Mouse (Mus musculus) lung, embryonic 14.5 days (tissue): Measurements from ENCODE around the gene Mgam. TPM values are rescaled to one million over a fixed set of nuclear protein-coding genes. Genes with fewer than 3 reads are reported as not detected.

Source experiments
- ATAC-seq: fragments of 200-750 bp; cut with Nextera tagmentation; 2 replicates; pipeline ENCODE4 v1.8.0; 2017; ENCODE audit warnings: mild to moderate bottlenecking, moderate TSS enrichment, moderate library complexity; ENCODE audit not compliant: insufficient read depth
- DNase-seq: peaks from one replicate; pipeline ENCODE4 v3.0.0-alpha.2; 2015
- H3K27ac ChIP-seq: fragments of 300-500 bp; sonication (generic); 2 replicates; pipeline ENCODE4 v1.5.1; 2014; ENCODE audit warnings: low read depth, mild to moderate bottlenecking, moderate library complexity
- H3K27me3 ChIP-seq: fragments of 300-500 bp; sonication (generic); 2 replicates; pipeline ENCODE4 v1.6.1; 2014; ENCODE audit warnings: low read length, control low read depth; ENCODE audit not compliant: insufficient read depth
- H3K36me3 ChIP-seq: fragments of 300-500 bp; sonication (generic); 2 replicates; pipeline ENCODE4 v1.6.1; 2014; ENCODE audit warnings: control low read depth; ENCODE audit not compliant: insufficient read depth
- H3K4me1 ChIP-seq: fragments of 300-500 bp; sonication (generic); 2 replicates; pipeline ENCODE4 v1.6.1; 2014; ENCODE audit warnings: antibody characterized with exemption, control low read depth; ENCODE audit not compliant: insufficient read depth
- H3K4me2 ChIP-seq: fragments of 300-500 bp; sonication (generic); 2 replicates; pipeline ENCODE4 v1.6.1; 2014; ENCODE audit warnings: mild to moderate bottlenecking
- H3K4me3 ChIP-seq: fragments of 300-500 bp; sonication (generic); 2 replicates; pipeline ENCODE4 v1.5.1; 2014; ENCODE audit warnings: low read depth, low read length
- H3K9ac ChIP-seq: fragments of 300-500 bp; sonication (generic); 2 replicates; pipeline ENCODE4 v1.6.1; 2014
- H3K9me3 ChIP-seq: fragments of 300-500 bp; sonication (generic); 2 replicates; pipeline ENCODE4 v1.6.1; 2016; ENCODE audit warnings: low read depth, low read length, control low read depth
- CTCF ChIP-seq: IDR thresholded peaks from 2 replicates; pipeline ENCODE4 v1.5.1; 2016; ENCODE audit warnings: antibody characterized with exemption, low read depth
- WGBS: fragments of 180-500 bp; shearing (Covaris S2); extraction: QIAGEN DNeasy Blood & Tissue Kit; methylation state at CpG from one replicate; pipeline ENCODE4 v1.1.7; 2014; 5-methylcytosine and 5-hydroxymethylcytosine counted together
- polyA plus RNA-seq: library from polyadenylated mRNA; unstranded; fragments of >200 nt; fragmentation: Nextera tagmentation; extraction: Ambion mirVana; gene quantifications from 2 replicates; pipeline ENCODE4 v1.2.1, GENCODE M21; 2014

Mgam gene
- polyA plus RNA-seq, 1 experiment from 2014 or later, result 0.38 TPM

DNA sequence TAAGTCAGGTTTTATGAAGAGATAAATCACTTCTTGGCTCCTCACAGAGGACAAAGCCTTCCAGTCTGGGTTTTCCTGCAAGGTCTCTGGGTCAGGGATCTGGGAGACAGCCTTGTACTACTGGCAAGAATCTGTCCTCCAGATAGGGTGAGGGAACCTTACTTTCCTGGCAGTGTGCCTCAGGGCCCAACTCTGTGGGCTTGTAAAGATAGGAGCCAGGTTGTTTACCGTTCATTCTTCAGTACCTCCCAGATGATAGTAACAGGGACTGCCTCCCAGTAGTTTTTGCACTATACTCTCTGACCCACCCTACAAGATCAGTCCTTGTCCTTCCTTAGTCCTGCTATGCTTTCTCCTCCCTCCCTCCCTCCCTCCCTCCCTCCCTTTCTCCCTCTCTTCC is 155.0 kb downstream of the Mgam start:
- no peaks in the 10 kb centered on the region for H3K36me3 ChIP-seq
- DNase-seq (no peak), ATAC-seq (no peak)
- H3K4me3 ChIP-seq, result no peak overlapping the region
- H3K9me3 ChIP-seq, result no peaks in the 10 kb centered on the region
- H3K4me1 ChIP-seq, result no peaks in the 10 kb centered on the region
- H3K4me2 ChIP-seq, result no peak overlapping the region
- H3K27ac ChIP-seq, result no peak overlapping the region
- H3K9ac ChIP-seq, result no peak overlapping the region
- no peak for TF ChIP-seq CTCF
- WGBS, result 91% methylated on average over 1 of the region's 1 CpGs
- no peaks in the 10 kb centered on the region for H3K27me3 ChIP-seq

DNA sequence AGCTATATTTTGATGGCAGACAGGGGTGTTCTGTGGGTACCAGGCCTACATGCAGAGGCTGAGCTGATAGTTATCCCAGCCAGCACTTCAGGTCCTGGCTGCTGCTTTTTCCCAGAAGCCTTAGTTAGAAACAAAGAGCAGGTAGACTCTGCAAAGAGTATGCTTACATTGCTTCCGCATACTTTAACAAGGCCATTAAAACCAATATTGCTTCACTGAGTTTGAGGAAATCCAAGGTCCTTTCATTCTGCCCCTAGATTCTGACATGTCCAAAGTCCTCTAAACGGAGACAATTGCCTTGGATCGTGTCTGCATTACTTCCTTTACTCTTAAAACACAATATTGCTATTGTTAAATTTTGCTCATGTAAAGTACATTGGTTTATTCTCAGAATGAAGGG is 155.7 kb downstream of the Mgam start:
- 86% methylated on average over 3 of the region's 3 CpGs for WGBS
- H3K36me3 ChIP-seq, result no peaks in the 10 kb centered on the region
- H3K4me2 ChIP-seq, result no peak overlapping the region
- no peak overlapping the region for H3K9ac ChIP-seq
- no peak overlapping the region for H3K4me3 ChIP-seq
- TF ChIP-seq CTCF, result no peak
- no peaks in the 10 kb centered on the region for H3K4me1 ChIP-seq
- no peak overlapping the region for H3K27ac ChIP-seq
- DNase-seq, result no peak
- H3K9me3 ChIP-seq, result no peaks in the 10 kb centered on the region
- H3K27me3 ChIP-seq, result no peaks in the 10 kb centered on the region
- no peak for ATAC-seq

DNA sequence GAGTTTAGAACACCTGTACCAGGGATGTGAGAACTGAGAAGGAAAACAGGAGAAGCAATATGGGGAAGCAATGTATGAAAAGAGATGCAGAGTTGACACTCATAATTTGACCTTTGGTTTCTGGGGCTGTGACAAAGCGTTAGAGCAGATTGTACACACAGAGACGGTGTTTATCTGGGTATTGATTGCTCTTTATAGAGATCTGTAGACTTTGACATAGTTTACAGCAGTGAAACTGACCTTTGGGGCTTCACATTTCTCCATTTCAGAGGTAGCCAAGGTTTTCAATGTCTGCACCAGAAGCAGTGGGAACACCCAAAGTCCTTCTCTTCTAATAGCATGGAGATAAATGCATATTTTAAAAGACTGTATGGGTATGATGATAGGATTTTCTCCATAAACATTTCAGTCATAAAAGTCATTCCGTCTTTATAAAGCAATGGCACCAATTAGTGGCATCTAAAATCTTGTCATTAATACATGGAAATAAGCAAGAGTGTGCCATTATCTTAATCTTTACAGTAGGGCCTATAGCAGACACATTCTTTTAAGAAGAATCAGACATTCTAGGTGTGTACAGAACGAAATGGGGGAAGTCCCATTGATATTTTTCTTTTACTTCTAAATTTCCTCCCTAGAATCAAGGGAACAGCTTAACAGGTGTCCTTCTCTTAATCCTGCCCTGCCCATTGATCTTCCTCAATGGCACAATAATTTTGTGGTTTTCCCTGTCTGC is 166.6 kb downstream of the Mgam start:
- Histone ChIP-seq H3K4me3 (no peak overlapping the region), H3K9me3 (no peaks in the 10 kb centered on the region), H3K9ac (no peak overlapping the region), H3K27me3 (no peaks in the 10 kb centered on the region), H3K4me1 (no peaks in the 10 kb centered on the region), H3K27ac (no peak overlapping the region), H3K36me3 (no peaks in the 10 kb centered on the region), H3K4me2 (no peak overlapping the region)
- DNase-seq (no peak), ATAC-seq (no peak)
- TF ChIP-seq CTCF, result no peak
- 57% methylated on average over 4 of the region's 4 CpGs for WGBS

DNA sequence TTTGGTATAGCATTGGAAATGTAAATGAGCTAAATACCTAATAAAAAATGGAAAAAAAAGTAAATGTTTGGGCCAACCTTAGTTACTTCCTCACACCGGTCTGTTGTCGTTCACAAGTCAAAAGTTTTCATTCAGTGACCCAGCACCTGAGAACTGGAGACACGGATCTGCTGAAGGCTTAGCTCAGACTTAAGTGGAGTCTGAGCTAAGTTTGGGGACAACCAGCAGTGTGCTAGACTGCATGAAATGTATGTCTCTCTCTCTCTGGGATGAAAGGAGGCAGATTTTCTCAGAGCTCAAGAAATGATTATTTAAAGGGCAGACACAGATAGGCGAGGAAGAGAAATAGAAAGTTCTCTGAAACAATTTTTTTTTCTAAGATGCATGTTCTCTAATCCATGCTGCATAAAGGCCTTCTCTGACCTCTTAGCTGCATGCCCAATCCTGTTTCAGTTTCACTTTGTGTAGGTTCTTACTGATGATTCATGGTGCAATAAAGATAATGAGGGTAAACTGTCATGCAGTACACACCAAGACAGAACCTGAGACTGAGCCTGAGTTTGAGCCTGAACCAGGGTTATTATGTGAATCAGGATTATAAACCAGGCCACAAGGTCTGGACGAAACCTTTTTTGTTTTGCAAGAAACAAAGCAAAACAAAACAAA is 189.7 kb downstream of the Mgam start:
- WGBS, result 73% methylated on average over 5 of the region's 5 CpGs
- no peaks in the 10 kb centered on the region for H3K36me3 ChIP-seq
- ATAC-seq, result no peak

More for the DNA sequence above, 189.7 kb downstream of the Mgam start:
- no peaks in the 10 kb centered on the region for H3K27me3 ChIP-seq
- no peak overlapping the region for H3K4me2 ChIP-seq
- no peaks in the 10 kb centered on the region for H3K4me1 ChIP-seq
- DNase-seq, result no peak
- H3K9me3 ChIP-seq, result no peaks in the 10 kb centered on the region
- no peak overlapping the region for H3K9ac ChIP-seq
- H3K27ac ChIP-seq, result no peak overlapping the region
- no peak overlapping the region for H3K4me3 ChIP-seq
- TF ChIP-seq CTCF, result no peak

Other genes starting within 250 kb of the Mgam start
- 12.2 and 16.0 TPM in 2 replicates for gene E330009J07Rik, start 192.7 kb upstream of the Mgam start, polyA plus RNA-seq
- not detected in 2 replicates for gene Wee2, start 189.7 kb upstream of the Mgam start, polyA plus RNA-seq
- gene Ssbp1, start 157.5 kb upstream of the Mgam start, polyA plus RNA-seq, result 136 and 143 TPM in 2 replicates
- gene Tas2r137, start 137.6 kb upstream of the Mgam start, polyA plus RNA-seq, result not detected in 2 replicates
- gene Tas2r108, start 135.3 kb upstream of the Mgam start, polyA plus RNA-seq, result not detected in 2 replicates
- gene Prss37, start 109.3 kb upstream of the Mgam start, polyA plus RNA-seq, result not detected in 2 replicates
- 0.04 TPM in 1 of 2 replicates, not detected in the other for gene Olfr461, start 73.8 kb upstream of the Mgam start, polyA plus RNA-seq
- gene Olfr460, start 59.3 kb upstream of the Mgam start, polyA plus RNA-seq, result not detected in 2 replicates
- 1.4 and 1.8 TPM in 2 replicates for gene Clec5a, start 43.0 kb upstream of the Mgam start, polyA plus RNA-seq
- gene Tas2r138, start 15.5 kb upstream of the Mgam start, polyA plus RNA-seq, result not detected in 2 replicates